Mouse (Mus musculus): ENCODE results near the gene Fmnl2. TPM values are rescaled to one million over a fixed set of nuclear protein-coding genes. Genes with fewer than 3 reads are reported as not detected.

Fmnl2 gene
- polyA plus RNA-seq, 1 experiment from 2014 or later: 8.6 TPM

- H3K9ac ChIP-seq: no peak overlapping the region
- no peaks in the 10 kb centered on the region for H3K36me3 ChIP-seq
- peak; percentile 52; the same call in 1 of the 2 replicates for ATAC-seq (ENCODE audit: low FRiP score, low read depth)
- H3K4me1 ChIP-seq (replicated peaks): peaks cover 26% of the 10 kb centered on the region
- H3K4me3 ChIP-seq: no peak overlapping the region
- no peaks in the 10 kb centered on the region for H3K9me3 ChIP-seq
- H3K4me2 ChIP-seq: no peak overlapping the region
- WGBS: 66% methylated on average over 6 of the region's 6 CpGs
- no peak overlapping the region for H3K27ac ChIP-seq (replicated peaks)
- no peaks in the 10 kb centered on the region for H3K27me3 ChIP-seq
Observed at GRCm38 (mm10) chr2:52894983-52895621, 37.4 kb downstream of the Fmnl2 start.

DNA sequence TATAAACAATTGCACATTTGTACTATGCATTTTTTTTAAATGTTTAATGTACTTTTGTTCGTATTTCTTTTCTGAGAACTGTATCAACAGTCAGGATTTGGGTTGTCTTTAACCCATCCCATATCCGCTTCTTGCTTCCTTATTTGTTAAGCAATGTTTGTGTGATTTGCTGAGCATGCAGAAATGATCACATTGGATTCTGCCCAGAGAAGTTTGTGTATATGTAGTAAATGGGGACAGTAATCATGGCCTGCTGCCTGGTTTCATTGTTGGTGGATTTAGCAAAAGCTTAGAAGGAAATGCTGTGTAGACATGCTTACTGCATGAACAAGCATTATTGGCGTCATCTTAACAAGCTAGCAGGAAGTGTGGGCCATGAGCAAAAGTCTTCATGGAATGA lies 39.3 kb downstream of the Fmnl2 start:
- no peak overlapping the region for H3K4me2 ChIP-seq
- peaks cover 23% of the 10 kb centered on the region for H3K4me1 ChIP-seq (replicated peaks)
- H3K27ac ChIP-seq (replicated peaks): no peak overlapping the region
- H3K36me3 ChIP-seq: no peaks in the 10 kb centered on the region
- H3K4me3 ChIP-seq: no peak overlapping the region
- H3K27me3 ChIP-seq: no peaks in the 10 kb centered on the region
- WGBS: 84% methylated on average over 3 of the region's 3 CpGs
- no peak for ATAC-seq (ENCODE audit: low FRiP score, low read depth)
- H3K9ac ChIP-seq: no peak overlapping the region
- no peaks in the 10 kb centered on the region for H3K9me3 ChIP-seq

DNA sequence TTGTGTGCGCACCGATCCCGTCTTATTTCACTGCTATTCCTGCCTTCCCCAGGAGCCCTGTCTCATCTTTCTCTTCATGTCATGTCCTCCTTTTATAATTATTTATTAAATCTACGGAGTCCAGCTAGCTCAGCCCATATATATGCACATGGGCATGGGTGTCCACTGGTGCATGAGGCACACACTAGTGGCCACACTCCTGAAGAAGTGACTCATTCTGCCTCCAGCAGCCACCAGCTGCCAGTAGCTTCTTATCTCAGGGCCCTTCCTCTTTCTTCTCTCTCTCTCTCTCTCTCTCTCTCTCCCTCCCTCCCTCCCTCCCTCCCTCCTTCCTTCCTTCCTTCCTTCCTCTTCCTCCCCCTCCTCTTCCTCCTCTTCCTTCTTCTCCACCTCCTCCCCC lies 43.1 kb downstream of the Fmnl2 start:
- Histone ChIP-seq H3K9me3 (no peaks in the 10 kb centered on the region), H3K4me3 (no peak overlapping the region), H3K9ac (no peak overlapping the region), H3K4me2 (no peak overlapping the region), H3K27me3 (no peaks in the 10 kb centered on the region), H3K36me3 (no peaks in the 10 kb centered on the region), H3K27ac (replicated peaks) (no peak overlapping the region), H3K4me1 (replicated peaks) (peaks cover 12% of the 10 kb centered on the region)
- WGBS: 92% methylated on average over 4 of the region's 4 CpGs
- no peak for ATAC-seq (ENCODE audit: low FRiP score, low read depth)

GRCm38 (mm10) chr2:52901300-52902013 lies 43.8 kb downstream of the Fmnl2 start:
- H3K4me1 ChIP-seq (replicated peaks): peaks cover 7% of the 10 kb centered on the region
- H3K4me3 ChIP-seq: no peak overlapping the region
- no peak overlapping the region for H3K9ac ChIP-seq
- no peak overlapping the region for H3K4me2 ChIP-seq
- no peaks in the 10 kb centered on the region for H3K9me3 ChIP-seq
- no peak overlapping the region for H3K27ac ChIP-seq (replicated peaks)
- H3K36me3 ChIP-seq: no peaks in the 10 kb centered on the region
- H3K27me3 ChIP-seq: no peaks in the 10 kb centered on the region
- WGBS: 88% methylated on average over 6 of the region's 6 CpGs
- ATAC-seq (ENCODE audit: low FRiP score, low read depth): 0 out of 2 replicates have a peak, but pooled peaks have one; percentile 24

GRCm38 (mm10) chr2:52902456-52902855 lies 44.8 kb downstream of the Fmnl2 start:
- ATAC-seq (ENCODE audit: low FRiP score, low read depth): no peak
- WGBS: 54% methylated on average over 3 of the region's 3 CpGs

DNA sequence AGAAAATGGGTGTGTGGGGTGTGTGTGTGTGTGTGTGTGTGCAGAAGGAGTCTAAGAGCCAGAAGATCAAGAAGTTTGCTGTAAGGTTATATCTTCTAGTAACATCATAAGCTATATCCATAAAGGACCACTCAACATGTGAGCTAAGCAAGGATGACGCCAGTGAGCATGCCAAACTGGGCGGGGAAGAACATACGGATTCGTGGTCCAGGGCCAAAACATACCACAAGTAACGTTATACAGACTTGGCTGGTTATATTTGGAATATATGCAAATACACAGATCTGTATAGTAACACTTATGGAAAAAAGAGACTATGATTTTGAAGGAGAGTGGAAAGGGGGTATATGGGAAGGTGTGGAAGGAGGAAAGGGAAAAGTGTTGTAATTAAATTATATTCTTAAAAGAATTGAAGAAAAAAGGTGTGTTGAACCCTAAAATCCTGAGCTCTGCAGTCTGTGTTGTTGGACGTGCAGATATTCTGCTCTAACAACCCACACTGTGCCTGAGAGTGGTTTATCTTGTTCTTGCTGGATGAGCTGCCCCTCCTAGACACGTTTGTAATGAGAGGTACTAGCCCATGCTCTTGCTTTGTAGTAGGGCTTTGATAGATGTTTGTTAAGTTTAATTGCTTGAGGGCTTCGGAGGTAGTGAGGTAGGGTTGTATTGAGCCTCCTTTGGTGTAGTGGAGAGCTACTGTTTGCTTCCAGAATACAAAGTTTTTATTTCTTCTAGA lies 45.7 kb downstream of the Fmnl2 start:
- WGBS: 81% methylated on average over 8 of the region's 8 CpGs
- H3K27me3 ChIP-seq: no peaks in the 10 kb centered on the region
- no peak overlapping the region for H3K4me2 ChIP-seq
- H3K36me3 ChIP-seq: no peaks in the 10 kb centered on the region
- no peaks in the 10 kb centered on the region for H3K9me3 ChIP-seq
- no peak overlapping the region for H3K9ac ChIP-seq
- H3K27ac ChIP-seq (replicated peaks): no peak overlapping the region
- H3K4me1 ChIP-seq (replicated peaks): no peaks in the 10 kb centered on the region; the same call in 1 of the 2 replicates
- H3K4me3 ChIP-seq: no peak overlapping the region
- no peak for ATAC-seq (ENCODE audit: low FRiP score, low read depth)

More at GRCm38 (mm10) chr2:52902456-52902855, 44.8 kb downstream of the Fmnl2 start:
- H3K27me3 ChIP-seq: no peaks in the 10 kb centered on the region
- no peak overlapping the region for H3K9ac ChIP-seq
- H3K4me3 ChIP-seq: no peak overlapping the region
- H3K9me3 ChIP-seq: no peaks in the 10 kb centered on the region
- H3K4me2 ChIP-seq: no peak overlapping the region
- H3K36me3 ChIP-seq: no peaks in the 10 kb centered on the region
- no peak overlapping the region for H3K27ac ChIP-seq (replicated peaks)
- peaks cover 2% of the 10 kb centered on the region for H3K4me1 ChIP-seq (replicated peaks)

DNA sequence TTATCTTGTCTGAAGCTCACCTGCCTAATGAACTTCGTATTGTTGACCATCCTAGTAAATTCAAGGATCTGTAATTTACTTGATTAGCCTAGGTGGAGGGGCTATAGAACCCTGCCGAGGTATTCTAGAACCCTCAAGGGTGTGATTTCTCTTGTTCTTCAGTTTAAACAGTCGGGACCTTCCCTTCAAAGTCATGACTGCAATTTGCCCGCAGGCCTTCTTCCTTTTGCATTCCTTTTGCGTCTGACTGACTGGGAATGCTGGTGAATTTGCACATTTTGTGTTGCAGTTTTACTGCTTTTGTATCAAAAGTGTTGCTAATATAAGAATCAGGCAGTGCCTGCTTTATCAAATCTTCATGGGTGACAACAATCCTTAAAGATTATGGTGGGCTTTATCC lies 46.9 kb downstream of the Fmnl2 start:
- no peaks in the 10 kb centered on the region; the same call in 1 of the 2 replicates for H3K4me1 ChIP-seq (replicated peaks)
- ATAC-seq (ENCODE audit: low FRiP score, low read depth): no peak
- H3K27me3 ChIP-seq: no peaks in the 10 kb centered on the region
- no peak overlapping the region for H3K27ac ChIP-seq (replicated peaks)
- no peak overlapping the region for H3K9ac ChIP-seq
- no peak overlapping the region for H3K4me3 ChIP-seq
- no peaks in the 10 kb centered on the region for H3K36me3 ChIP-seq
- no peaks in the 10 kb centered on the region for H3K9me3 ChIP-seq
- no peak overlapping the region for H3K4me2 ChIP-seq
- WGBS: 73% methylated on average over 5 of the region's 5 CpGs

DNA sequence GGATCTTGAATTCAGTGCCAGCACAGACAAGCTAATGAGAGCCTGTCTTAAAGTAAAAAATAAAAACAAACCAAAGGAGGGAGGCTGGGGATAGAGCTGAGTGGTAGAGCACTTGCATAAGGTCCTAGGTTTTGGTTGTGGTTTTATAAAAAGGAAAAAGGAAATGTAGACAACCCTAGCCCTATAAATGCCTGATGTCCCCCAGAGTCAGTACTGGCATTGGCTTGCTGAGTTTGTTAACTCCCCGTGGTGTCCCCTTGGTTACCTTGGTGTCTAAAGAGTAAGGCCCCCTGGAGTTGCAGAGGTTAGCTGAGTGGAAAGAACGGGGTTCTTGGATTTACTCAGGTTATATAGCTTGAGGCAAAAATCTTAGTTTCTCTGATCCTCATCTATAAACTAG lies 55.7 kb downstream of the Fmnl2 start:
- Histone ChIP-seq H3K4me2 (no peak overlapping the region), H3K9me3 (no peaks in the 10 kb centered on the region), H3K27ac (replicated peaks) (no peak overlapping the region), H3K4me1 (replicated peaks) (peaks cover 4% of the 10 kb centered on the region; the same call in 1 of the 2 replicates), H3K36me3 (no peaks in the 10 kb centered on the region), H3K27me3 (no peaks in the 10 kb centered on the region), H3K9ac (no peak overlapping the region), H3K4me3 (no peak overlapping the region)
- ATAC-seq (ENCODE audit: low FRiP score, low read depth): no peak
- 19% methylated on average over 2 of the region's 2 CpGs for WGBS

- 22% methylated on average over 5 of the region's 5 CpGs for WGBS
- Histone ChIP-seq H3K27me3 (no peaks in the 10 kb centered on the region), H3K9me3 (no peaks in the 10 kb centered on the region), H3K4me2 (no peak overlapping the region), H3K4me3 (no peak overlapping the region), H3K27ac (replicated peaks) (no peak overlapping the region), H3K36me3 (no peaks in the 10 kb centered on the region), H3K4me1 (replicated peaks) (peaks cover 4% of the 10 kb centered on the region; the same call in 1 of the 2 replicates), H3K9ac (no peak overlapping the region)
- ATAC-seq (ENCODE audit: low FRiP score, low read depth): no peak
Observed at GRCm38 (mm10) chr2:52913746-52914145, 56.1 kb downstream of the Fmnl2 start.

- WGBS: 84% methylated on average over 5 of the region's 5 CpGs
- Histone ChIP-seq H3K4me1 (replicated peaks) (peaks cover 9% of the 10 kb centered on the region; the same call in 1 of the 2 replicates), H3K4me2 (no peak overlapping the region), H3K36me3 (no peaks in the 10 kb centered on the region), H3K9ac (no peak overlapping the region), H3K27ac (replicated peaks) (no peak overlapping the region), H3K27me3 (no peaks in the 10 kb centered on the region), H3K9me3 (no peaks in the 10 kb centered on the region), H3K4me3 (no peak overlapping the region)
- ATAC-seq (ENCODE audit: low FRiP score, low read depth): no peak
Observed at GRCm38 (mm10) chr2:52915536-52915935, 57.9 kb downstream of the Fmnl2 start.

GRCm38 (mm10) chr2:52918094-52918493 lies 60.4 kb downstream of the Fmnl2 start:
- H3K36me3 ChIP-seq: no peaks in the 10 kb centered on the region
- ATAC-seq (ENCODE audit: low FRiP score, low read depth): no peak
- WGBS: 88% methylated on average over 5 of the region's 5 CpGs

More at GRCm38 (mm10) chr2:52918094-52918493, 60.4 kb downstream of the Fmnl2 start:
- Histone ChIP-seq H3K27ac (replicated peaks) (no peak overlapping the region), H3K9me3 (no peaks in the 10 kb centered on the region), H3K27me3 (no peaks in the 10 kb centered on the region), H3K4me3 (no peak overlapping the region), H3K9ac (no peak overlapping the region), H3K4me2 (no peak overlapping the region), H3K4me1 (replicated peaks) (peaks cover 11% of the 10 kb centered on the region; the same call in 1 of the 2 replicates)

Data from hindbrain, embryonic 15.5 days (tissue).